Mouse (Mus musculus) gastrocnemius, postnatal 36 days (tissue): Measurements from ENCODE around the gene Atp6v1e1. TPM values are rescaled to one million over a fixed set of nuclear protein-coding genes. Genes with fewer than 3 reads are reported as not detected.
"Not testable (repeated sequence)": the region's sequence is repeated elsewhere in the genome, so short reads cannot be mapped to it uniquely, and the experiment has no call there.

Experiments used
- DNase-seq, 2 experiments: peaks; one replicate each; pipeline ENCODE4 v3.0.0; 2022
- intact Hi-C: fragments of 180-260 bp; cut with DNase I; formaldehyde crosslinking; loops from one replicate; pipeline ENCODE4 v1.15.1; 2025
- long read RNA-seq, 2 experiments: library from polyadenylated mRNA; stranded (forward); transcript quantifications; one replicate each; pipeline ENCODE4 v2.0.0; 2021
- total RNA-seq, 2 experiments: library from RNA; stranded (reverse); gene quantifications; 2 replicates each; pipeline ENCODE4 v1.2.3; 2021

Gene Atp6v1e1
- total RNA-seq = 100 to 1,000 TPM; 113 to 124 TPM
- long read RNA-seq, experiment 1, transcript Atp6v1e1-201 (9 exons, 1,312 nt) = major isoform, 105 of 123 reads
- long read RNA-seq, experiment 1, partial matches to known transcripts = 7 of 123 reads
- long read RNA-seq, experiment 1, other reads (novel, unspliced or antisense) = 10 of 123 reads
- long read RNA-seq, experiment 2, transcript Atp6v1e1-201 (9 exons, 1,312 nt) = major isoform, 155 of 166 reads
- long read RNA-seq, experiment 2, partial matches to known transcripts = 4 of 166 reads
- long read RNA-seq, experiment 2, other reads (novel, unspliced or antisense) = 6 of 166 reads

DNA sequence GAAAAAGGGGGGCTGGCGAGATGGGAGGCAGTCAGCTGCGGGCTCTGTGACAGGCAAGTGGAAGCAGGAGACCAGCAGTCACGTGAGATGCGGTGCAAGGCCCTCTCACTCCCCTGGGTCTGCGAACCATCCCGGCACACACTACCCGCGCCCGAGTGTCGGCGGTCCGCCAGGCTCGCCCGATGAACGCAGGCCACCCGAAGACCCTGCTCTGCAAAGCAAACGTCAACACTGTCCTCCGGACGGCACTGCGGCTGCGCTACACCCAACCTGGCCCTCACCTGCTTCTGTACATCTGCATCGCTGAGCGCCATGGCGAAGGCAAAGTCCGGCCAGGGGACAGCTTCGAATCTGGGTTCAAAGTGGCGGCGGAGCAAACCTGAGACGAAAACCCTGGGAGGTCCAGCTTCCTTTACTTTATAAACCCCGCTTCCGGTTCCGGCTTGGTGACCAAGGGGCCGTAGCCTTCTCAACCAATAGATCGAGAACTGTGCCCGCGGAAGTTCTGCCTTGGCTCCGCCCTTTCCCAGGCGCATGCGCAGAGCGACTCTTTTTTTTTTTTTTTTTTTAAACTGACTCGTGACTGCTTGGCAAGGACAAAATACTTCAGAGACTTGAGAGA lies at the start of gene Atp6v1e1:
Gene Atp6v1e1, minus strand, starts transcription at position 487 of the 622 bp plus-strand sequence.
- intact Hi-C loops = no loop called here
- peak; percentile 85 to 91 for DNase-seq

DNA sequence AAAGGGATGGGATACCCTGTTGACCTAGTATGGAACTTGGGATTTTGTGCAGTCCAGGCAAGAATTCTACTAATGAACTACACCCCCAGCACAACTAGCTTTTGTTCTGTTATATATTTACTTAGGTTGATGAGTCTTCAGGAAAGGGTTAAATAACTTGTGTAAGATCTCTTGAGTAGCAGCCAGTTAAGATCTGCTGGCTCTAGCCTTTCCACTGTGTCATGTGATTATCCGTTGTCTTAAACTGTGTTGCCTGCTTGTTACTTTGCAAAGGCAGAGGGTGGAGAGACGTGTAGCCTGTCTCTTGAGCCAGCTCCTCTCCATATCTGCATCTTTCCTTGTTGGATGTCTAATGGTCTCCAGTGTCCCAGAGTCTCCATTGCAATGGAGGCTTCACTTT lies 48.7 kb upstream of the Atp6v1e1 start:
- no peak for DNase-seq
- intact Hi-C loops = no loop called here

DNA sequence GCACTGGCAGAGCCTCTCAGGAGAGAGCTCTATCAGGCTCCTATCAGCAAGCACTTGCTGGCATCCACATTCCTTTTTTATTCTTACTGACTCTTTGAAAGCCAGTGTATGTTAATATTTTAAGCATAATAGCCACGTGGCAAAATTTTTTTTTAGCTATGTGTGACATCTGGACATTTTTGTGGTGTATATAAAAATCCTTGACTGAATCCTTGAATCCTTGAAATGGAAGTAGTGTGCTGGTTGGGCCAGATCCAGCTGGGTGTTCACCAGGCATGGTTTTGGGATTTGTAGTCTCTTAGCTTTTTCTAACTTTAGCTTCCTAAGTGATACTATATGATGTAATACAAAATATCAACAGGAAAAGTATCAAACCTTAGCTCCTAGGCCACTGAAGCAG lies 46.2 kb upstream of the Atp6v1e1 start:
- no peak for DNase-seq
- intact Hi-C loops = loop anchor here (1.0 kb wide), 1 partner anchor 18 kb away; no protein-coding TSS in a partner anchor

DNA sequence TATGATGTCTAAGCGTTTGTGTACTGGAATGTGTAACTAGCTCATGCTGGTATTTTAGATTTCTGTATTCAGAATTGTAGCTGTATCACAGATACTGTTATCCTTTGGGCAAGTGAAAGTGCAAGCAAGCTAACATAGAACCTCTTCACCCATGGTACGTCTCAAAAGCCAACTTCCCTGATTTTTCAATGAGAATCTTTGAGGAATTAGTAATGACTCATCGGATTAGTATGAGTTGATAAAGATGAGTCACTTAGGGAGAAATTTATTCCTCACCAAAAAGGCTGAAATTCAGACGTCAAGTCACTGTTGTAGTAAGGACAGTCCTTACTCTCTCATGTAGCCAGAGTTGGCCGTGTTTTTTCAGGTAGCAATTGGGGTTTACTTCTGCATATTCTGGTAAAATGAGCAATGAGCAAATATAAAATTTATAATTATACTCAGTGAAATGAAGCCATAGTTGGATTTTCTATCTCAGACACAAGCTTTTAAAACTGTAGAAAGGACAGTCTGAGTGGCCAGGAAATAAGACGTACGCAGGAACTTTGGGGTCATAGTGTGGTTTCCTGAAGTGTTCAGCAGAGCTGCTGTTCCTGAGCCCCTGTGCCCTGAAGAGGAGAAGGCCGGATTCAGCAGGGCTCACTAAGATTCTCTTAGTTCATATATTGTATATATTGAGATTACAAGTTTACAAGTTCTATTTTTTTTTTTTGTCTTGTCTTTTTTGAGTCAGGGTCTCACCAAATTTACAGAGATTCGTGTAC lies 43.6 kb upstream of the Atp6v1e1 start:
- intact Hi-C loops = no loop called here
- no peak for DNase-seq

DNA sequence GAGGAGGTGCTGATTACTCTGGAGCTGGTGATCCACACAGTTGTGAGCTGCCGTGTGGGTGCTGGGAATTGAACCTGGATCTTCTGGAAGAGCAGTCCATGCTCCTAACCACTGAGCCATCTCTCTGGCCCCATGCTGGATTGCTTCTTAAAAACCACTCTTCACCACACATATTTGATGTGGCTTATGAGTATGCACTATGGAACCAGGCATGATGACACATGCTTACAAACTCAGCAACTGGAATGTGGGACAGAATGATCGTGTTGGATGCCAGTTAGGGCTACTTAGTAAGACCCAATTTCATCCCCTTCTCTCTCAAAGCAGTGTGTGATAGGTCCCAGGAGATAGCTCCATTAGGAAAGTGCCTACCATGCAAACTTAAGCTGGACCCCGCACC lies 37.5 kb upstream of the Atp6v1e1 start:
- intact Hi-C loops = no loop called here
- no peak for DNase-seq

DNA sequence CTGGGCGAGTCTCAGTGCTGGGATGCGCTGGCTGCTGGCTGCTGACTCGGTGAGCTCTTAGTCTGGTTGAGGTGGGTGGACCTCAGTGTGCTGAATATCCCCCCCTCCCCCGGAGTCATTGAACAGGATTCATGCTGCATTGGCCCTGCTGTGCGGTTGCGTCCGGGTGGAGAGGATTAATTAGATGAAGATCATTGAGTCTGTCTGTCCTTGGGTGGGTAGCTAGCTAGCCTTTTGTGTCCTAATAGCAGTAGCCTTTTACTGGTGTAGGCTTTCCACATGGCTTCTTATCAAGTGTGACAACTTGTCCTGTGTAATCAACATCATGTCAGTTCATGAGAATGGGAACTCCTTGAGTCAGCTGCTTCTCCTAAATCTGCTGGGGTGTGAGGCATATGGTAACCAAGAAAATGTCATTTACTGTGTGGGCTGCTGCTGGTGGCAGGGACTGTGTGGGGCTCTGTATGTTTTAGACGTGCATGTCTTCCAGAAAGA lies 35.7 kb upstream of the Atp6v1e1 start:
- DNase-seq = no peak
- intact Hi-C loops = no loop called here

DNA sequence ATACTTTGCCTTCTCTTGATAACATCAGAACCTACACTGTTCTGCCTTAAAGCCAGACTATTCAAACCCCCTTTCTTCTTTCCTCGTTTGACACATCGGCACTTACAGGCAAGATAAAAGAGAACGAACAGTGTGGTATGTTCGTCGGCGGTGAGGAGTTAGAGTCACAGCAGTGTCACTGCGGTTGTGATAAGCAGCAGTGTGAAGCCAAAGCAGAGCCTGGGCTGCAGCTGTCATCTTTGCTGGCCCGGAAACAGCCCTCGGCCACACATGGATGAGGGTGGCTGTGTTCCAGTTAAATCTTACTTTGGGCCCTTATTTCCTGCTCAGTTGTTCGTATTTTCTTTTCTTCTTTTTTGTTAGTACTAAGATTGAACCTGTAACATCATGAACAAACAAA lies 31.8 kb upstream of the Atp6v1e1 start:
- intact Hi-C loops = no loop called here
- no peak for DNase-seq

DNA sequence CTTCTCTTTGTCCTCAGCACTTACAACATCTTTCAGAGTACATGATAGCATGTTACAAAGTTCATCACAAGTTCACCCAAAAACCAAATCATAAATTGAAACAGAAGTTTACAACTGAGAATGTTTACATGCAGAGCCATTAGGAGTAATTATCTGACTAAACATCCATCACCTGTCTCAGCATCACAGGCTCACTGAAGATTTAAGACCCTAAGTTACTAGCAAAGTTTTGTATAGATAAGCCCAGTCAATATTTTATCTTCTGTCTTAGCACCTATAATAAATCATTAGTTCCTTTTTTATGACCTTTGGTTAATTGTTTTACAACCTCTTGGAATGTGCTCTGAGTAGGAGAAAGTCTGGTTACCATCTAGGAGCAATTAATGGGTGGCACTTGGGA lies 28.1 kb upstream of the Atp6v1e1 start:
- DNase-seq, intact Hi-C loops: not testable (repeated sequence)

DNA sequence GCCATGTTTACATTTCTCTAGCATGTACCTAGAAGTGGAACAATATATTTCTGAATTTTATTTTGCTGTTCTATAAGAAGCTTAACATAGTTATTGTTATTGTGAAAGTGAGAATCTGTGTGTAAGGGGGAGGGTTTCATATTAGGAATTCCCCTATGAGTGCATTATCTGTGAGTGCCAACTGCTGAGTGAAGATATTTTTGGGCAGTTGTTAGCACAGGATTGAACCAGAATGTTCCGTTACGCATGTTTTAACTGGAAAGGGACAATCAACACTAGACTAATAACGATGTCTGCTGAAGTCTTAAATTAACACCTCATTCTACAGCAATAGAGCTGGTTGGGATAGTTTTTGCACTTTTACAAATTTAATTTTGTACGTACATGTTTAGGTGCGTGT lies 19.2 kb upstream of the Atp6v1e1 start:
- intact Hi-C loops = no loop called here
- no peak for DNase-seq

DNA sequence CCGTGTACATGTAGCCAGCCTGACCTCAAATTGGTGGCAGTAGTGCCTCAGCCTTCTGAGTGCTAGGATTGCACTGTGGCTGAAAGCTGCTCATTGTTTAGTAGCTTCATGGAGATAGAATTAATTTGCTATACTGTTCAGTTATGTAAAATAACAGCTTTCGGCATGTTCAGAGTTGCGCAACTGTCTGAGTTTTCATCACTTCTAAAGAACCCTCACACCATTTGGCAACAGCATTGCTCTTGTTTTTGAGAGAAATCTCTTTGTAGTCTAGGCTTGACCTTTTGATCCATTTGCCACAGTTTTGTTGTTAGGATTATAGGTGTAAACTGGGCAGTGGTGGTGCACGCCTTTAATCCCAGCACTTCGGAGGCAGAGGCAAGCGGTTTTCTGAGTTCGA lies 17.7 kb upstream of the Atp6v1e1 start:
- no peak for DNase-seq
- intact Hi-C loops = no loop called here

DNA sequence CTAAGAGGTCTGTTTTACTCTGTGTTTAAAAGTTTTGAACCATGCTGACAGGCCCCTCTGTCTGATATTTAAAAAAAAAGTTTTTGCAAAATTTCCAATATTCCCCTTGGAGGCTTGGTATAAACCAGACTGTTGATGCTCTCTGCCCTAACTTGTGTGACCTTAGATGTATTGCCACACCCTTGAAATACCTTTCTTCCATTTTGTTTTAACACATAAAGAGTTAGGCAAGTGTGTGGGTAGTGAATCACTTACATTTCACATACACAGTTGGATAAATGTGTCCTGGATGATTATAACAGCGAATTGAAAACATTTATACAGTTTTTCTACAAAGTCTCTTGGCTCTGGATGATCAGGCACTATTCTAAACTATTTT lies 14.5 kb upstream of the Atp6v1e1 start:
- no peak for DNase-seq
- intact Hi-C loops = no loop called here

DNA sequence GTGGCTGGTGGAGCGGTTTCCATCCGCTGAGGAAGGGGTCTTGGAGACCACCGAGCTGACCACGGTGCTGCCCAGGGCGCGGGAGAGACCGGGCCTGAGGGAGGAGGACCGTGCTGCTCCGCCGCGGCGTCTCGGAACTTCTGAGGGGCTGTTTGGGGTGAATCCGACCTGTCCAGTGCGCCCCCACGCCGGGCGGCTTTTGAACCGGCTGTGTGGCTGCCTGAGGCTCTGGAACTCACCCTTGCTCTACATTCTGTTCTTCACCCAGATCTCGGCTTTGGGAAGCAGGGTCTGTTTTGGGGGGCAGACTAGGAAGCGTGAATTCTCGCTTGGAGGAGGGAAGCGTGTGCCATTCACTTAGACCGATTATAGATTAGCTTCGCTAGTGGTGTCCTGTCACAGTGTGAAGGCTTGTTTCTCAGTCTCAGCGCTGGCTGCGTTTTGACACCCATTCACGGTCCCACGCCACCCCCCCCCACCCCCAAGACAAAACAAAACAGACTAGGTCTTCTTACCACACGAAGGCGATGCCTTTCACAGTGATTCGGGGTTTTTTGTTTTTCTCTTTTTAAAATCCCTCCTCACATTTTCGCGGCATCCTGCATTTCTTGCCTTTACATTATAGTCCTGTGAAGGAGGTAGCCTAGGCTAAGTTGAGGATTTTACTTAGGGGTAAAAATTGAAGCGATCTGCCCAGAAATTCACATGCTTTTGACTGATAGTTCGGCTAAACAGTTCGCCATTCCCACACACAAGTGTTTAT lies 14.0 kb upstream of the Atp6v1e1 start:
- no peak for DNase-seq
- intact Hi-C loops = no loop called here

DNA sequence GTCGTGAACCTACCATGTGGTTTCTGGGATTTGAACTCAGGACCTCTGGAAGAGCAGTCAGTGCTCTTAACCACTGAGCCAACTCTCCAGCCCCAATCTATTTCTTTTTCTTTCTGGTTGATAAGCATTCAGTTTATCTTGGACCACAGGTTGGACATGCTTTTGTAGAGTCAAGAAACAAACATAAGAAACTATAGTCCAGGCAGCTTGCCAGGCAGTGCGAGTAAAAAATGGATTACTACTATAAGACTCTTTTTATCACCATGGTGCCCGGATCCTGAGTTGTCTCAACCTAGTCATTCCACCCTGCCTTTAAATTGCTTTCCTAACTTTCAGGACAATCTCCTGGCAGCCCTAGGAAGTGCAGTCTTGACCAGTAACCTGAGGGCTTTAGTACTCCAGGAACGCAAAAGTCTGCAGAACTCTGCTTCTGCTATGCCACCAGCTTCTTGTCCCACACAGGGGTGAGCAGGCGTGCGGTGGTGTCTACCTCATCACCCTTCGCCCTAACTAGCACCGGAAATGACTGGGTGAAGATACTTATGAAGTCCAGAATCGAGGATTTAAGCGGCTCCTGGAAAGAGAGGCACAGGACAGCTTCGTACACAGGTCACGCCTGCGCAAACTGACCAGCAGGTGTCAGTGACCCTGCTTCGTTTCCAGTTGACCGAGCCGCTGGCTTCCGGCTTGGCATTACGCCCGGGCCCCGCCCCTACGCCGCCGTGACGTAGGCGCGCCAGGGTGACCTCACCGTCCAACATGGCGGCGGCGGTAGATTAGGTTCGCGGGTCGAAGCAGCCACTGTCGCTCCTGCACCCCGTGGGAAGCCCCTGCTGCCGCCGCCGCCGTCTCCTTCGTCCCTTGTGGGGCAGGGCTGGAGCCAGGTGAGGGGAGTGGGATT lies 13.1 kb upstream of the Atp6v1e1 start, which contains the start of gene Bcl2l13:
Gene Bcl2l13, plus strand, starts transcription at position 739 of the 901 bp plus-strand sequence.
- intact Hi-C loops = no loop called here
- DNase-seq = peak; percentile 97 to 99

DNA sequence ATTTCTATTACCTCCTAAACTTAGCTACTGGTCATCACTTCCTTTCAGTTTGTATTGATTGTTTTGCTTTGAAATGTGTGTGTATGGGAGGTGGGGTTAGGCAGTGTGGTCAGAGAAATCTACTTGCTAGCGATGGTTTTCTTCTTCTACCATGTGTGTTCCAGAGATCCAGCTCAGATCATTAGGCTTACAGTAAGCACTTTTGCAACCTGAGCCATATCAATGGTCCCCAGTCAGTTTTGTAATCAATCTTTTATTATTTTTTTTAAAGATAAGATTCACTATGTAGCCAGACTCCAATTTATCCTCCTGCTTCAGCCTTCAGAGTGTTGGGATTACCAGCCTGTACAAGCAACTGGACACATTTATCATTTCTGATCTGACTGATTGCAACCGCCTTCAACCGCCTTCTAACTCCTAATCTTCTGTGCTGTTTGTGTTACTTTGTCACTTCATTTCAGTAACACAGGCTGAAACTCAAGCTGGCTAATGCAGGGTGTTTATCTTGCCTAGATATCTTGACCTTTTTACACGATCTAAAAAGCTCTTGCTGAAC lies 12.3 kb upstream of the Atp6v1e1 start:
- DNase-seq = no peak
- intact Hi-C loops = no loop called here

DNA sequence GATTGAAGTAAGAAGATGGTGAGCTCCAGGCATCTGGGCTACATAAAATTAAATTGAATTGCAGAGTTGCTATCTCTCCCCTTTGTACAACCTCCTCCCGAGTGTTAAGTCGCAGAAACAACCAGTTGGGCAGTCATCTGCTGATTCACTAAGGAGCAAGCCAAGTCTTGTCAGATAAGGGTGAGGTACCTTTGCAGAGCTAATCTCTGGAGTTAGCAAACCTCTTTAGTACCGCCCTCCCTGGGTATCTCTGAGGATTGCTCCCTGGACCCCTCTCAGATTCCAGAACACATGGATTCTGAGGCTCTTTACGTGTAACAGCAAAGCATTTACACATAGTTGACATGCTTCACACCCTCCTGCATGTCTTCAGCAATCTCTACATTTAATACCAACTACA lies 9.5 kb upstream of the Atp6v1e1 start:
- intact Hi-C loops = no loop called here
- no peak for DNase-seq

DNA sequence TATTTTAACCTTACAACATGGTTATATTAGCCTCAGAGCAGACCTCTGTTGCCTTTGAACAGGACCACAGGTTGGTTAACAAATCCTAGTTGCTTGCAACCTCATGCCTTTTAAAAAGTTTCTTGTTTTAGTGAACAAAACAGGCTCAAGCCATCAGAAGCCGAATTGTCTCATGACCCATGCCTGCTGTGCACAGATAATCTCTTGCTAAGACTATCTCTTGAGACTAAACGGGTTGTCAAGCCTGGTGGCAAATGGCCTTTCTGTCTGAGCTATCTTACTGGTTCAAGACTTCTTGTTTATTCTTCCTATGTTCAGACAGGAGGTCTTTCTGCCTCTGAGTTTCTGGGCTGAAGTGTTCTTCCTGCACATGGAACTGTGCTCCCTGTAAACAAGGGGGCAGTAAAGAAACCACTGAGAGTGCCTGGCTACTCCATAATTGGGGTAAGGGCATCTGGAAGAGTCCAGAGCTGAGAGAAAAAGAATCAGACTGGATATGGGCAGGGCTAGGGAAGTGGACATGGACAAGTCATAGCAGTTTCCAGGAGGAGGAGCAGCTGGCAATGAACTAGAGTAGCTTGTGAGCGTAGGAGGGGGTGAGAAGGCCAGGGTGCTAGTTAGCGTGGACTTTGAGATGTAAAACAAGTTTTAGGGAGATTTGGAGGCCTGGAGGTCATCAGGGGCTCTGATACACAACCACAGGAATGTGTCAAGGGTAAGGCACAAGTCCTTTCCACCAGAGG lies 8.4 kb upstream of the Atp6v1e1 start:
- DNase-seq = no peak
- intact Hi-C loops = no loop called here

DNA sequence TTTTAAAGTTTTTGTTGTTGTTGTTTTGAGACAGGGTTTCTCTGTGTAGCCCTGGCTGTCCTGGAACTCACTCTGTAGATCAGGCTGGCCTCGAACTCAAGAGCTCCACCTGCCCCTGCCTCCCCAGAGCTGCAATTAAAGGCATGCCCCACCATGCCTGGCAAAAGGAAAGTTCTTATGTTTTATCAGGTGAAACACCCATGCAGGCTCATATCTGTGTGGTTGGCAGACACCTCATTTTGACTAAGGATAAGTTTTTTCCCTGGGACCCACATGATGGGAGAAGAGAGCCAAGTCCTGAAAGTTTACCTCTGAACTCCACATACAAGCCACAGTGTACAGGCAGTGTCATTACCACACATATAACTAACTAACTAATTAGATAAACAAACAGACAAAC lies 7.5 kb upstream of the Atp6v1e1 start:
- no peak for DNase-seq
- intact Hi-C loops = no loop called here

DNA sequence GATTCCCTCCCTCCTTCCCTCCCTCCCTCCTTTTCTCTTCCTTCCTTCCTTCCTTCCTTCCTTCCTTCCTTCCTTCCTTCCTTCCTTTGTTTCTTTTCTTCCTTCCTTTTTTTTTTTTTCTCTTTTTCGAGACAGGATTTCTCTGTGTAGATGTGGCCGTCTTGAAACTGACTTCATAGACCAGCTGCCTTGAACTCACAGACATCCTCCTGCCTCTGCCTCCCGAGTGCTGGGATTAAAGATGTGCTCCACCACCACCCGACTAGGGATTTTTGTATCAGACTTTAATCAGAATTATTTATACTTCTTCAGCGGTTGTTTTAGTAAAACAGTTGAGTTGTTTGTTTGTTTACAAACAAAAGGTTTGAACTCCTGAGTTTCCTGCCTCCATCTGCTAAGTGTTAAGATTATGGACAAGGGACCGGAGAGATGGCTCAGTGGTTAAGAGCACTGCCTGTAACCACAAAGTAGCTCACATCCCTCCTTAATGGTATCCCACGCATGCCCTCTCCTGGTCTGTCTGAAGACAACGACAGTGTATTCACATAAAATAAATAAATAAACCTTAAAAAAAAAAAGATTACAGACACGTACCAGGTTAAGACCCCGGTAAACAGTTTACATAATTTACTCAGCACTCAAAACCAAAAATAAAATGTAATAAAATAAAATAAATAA lies 483 bp upstream of the Atp6v1e1 start:
- DNase-seq = peak in 1 of 2 experiments; percentile 12
- intact Hi-C loops = no loop called here
